Mouse (Mus musculus): ENCODE results near the gene Camsap1.

Gene Camsap1

GRCm38 (mm10) chr2:25882276-25882675 is 100.8 kb downstream of the Camsap1 start:
- no peak for DNase-seq (ENCODE audit: low spot score)

GRCm38 (mm10) chr2:25879061-25879460 is 104.0 kb downstream of the Camsap1 start:
- DNase-seq (ENCODE audit: low spot score) = no peak

GRCm38 (mm10) chr2:25878516-25878915 is 104.6 kb downstream of the Camsap1 start:
- no peak for DNase-seq (ENCODE audit: low spot score)

DNA sequence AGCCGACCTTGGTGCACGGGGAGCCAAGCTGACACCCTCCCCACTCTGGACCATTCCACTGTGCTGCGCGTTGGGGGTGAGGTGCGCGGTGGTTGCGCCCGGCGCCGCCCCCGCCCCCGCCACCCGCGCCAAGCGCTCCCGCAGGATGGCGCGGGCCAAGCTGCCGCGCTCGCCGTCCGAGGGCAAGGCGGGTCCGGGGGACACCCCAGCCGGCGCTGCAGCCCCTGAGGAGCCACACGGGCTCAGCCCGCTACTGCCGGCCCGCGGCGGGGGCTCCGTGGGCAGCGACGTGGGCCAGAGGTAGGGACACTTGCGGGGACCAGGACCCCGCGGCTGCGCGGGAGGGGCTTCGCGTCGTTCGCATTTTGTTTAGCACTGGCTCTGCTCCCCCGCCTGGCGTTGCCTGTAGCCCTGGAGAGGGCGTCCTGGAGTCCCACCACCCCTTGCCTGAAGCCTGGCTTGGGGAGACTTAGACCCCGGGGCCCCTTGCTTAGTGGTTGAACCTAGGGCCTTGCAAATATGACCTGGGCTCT is 105.3 kb downstream of the Camsap1 start:
- no peak for DNase-seq (ENCODE audit: low spot score)

DNA sequence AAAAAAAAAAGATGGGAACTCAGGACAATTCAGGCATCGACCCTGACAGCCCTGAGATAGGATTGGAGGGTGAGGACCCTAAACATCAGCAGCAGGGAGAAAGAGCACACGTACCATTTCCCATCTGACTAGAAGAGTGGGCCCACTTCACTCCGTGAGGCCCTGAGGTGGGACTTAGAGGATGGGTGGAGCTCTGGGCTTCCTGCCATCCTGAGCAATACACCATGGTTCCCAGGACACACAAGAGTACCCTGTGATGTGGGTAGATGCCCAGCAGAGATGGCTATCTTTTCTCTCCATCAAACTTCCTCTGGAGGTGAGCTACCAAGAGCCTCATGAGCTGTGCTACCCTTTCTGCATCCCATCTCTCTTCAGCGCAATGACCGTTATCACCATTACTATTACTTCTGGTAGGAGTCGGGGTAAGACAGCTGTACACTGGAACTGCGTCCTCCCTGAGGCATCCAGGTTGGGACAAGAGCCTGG is 105.8 kb downstream of the Camsap1 start:
- DNase-seq (ENCODE audit: low spot score) = no peak
